Mouse (Mus musculus): ENCODE measurements around the gene Ddost.

The Ddost gene

DNA sequence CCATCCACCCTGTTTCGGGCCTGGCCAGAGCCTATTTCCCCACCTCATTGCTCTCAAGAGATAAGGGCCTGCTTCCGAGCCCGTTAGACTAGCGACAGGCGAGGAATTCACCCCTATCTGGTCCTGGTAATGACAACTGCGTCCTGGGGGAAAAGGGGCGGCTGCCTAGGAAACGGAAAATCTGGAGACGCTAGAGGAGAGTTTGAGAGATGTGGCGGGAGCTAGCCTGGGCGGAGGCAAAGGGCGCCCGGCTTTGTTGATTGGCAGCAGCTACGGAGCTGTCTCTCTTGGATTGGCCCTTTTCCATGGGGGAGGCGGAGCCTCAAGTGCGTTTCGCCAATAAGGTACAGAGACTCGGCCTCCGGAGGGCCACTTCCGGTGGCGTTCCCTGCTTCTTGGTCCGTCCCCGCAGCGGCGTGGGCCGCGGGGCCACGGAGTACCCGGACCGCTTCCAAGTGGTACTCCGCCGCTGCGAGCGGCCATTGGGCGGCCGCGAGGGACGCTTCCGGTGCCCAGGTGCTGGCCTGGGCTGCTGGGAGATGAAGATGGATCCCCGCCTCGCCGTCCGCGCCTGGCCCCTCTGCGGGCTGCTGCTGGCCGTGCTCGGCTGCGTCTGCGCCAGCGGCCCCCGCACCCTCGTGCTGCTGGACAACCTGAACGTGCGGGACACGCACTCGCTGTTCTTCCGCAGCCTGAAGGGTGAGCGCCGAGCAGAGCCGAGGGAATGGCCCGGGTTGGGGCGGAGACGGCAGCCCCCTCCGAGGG, at the start of gene Ddost:
Ddost (plus strand) TSS at position 391 of the 765 bp plus-strand sequence.
- DNase-seq (ENCODE audit: low spot score): peak; percentile 99

GRCm38 (mm10) chr4:138257116-138257687, 47.3 kb upstream of the Ddost start:
- no peak for DNase-seq (ENCODE audit: low spot score)

- DNase-seq (ENCODE audit: low spot score): no peak
Observed at GRCm38 (mm10) chr4:138258663-138259062, 45.9 kb upstream of the Ddost start.

DNA sequence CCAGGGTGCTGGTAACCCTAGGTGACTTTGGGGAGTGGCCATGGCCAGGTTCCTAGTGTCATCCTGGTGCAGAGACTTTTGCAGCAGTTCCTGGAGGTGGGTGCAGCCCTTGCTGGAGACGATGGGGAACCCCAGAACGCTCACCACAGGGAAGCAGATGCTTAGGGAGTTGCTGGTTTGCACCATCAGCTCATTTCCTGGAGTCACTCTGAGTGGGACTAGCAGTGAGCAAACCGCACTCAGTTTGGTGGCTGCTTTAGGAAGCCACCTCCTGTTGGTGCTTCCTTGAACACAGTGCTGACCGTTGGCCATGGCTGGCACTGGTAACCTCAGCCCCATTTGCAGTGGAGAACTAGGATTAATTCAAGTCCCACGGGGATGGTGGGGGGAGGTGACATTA, 45.0 kb upstream of the Ddost start:
- DNase-seq (ENCODE audit: low spot score): no peak

DNA sequence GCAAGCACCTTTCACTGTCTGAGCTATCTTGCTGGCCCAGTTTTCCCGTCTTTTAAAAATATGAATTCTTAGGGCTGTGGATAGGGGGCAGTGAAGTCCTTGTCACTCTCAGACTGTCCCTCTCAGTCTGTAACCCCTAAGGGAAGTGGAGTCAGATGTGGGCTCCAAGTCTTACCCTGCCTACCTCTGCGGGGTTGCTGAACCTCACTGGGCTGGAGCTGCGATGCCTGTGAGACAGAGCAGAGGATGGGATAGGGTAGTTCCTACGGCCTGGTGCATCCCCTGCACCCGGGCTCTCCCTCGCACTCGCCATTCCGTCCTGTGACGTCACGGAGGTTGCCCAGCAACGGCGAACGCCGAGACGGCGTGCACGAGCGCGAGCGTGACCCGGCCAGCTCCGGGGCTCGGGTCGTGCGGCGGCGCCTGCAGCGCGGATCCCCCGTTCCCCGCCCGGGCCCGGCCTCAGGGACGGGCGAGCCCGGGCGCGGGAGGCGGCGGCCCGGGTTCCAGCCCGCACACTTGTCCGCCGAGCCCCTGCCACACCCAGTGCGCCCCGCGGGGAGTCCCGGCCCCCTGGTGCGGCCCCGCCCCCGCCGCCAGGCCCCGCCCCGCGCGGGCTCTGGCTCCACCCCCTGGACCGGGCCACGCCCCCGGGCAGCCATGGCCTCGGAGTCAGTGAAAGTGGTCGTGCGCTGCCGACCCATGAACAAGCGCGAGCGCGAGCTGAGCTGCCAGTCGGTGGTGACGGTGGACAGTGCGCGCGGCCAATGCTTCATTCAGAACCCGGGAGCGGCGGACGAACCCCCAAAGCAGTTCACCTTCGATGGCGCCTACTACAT, 42.5 kb upstream of the Ddost start:
- peak; percentile 88 for DNase-seq (ENCODE audit: low spot score)

GRCm38 (mm10) chr4:138267869-138268268, 36.7 kb upstream of the Ddost start:
- no peak for DNase-seq (ENCODE audit: low spot score)

DNA sequence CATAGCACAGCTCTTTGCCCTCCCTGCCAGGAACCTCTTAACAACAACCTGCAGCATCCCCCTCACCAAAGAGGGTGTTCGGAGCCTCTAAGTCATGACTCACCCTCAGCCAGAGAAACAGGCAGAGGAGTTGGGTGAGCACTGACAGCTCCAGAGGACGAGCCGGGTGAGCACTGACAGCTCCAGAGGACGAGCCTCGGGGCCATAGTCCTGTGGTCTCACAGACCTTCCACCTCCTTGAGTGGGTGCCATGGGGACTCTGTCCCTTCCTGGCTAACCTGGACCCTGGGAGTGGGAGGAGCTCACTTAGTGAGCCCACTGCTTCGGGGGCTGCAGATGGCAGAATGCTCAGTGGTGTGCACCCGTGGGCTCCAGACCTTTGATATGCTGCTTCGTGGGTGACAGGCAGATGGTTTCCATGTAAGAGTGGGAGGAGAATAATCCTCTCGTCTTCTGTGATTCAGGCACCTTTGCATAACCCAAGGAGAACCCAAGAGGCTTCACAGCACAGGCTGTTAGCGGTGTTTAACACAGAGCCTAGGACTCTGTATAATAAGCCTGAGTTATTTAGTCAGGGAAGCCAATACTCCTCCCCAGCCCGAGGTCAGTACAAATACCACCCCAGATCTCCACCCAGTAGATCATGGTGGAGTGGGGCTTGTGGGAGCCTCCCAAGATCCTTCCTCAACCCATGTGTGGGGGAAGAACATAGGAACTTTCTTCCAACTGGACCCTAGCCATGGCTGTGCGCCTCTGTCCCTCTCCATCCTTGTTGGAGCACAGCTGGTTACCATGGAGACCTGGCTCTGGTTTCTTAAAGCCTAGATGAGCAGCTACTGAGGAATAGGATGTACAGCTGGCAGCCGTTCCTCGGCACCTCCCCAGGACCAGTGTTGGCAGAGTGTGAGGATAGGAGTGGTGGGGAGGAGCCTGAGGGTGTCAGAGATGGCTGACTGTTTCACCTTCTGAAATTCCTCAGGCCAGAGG, 32.2 kb upstream of the Ddost start:
- peak; percentile 58 for DNase-seq (ENCODE audit: low spot score)

- no peak for DNase-seq (ENCODE audit: low spot score)
Observed at GRCm38 (mm10) chr4:138278346-138278745, 26.2 kb upstream of the Ddost start.

GRCm38 (mm10) chr4:138282834-138283233, 21.7 kb upstream of the Ddost start:
- DNase-seq (ENCODE audit: low spot score): peak; percentile 62

DNA sequence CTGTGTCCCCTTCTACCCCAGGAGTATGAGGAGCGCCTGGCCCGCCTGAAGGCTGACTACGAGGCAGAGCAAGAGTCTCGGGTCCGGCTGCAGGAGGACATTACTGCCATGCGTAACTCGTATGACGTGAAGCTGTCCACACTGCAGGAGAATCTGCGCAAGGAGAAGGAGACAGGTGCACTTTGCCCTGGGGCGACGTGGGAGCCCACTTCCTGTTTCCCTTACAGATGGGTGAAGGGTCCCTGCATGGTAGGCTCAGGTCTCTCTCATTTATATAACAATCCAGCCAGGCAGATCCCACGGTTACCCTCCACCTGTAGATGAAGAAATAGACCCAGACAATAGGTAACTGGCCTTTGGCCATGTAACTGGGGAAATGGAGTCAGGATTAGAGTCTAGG, 18.1 kb upstream of the Ddost start:
- DNase-seq (ENCODE audit: low spot score): no peak

DNA sequence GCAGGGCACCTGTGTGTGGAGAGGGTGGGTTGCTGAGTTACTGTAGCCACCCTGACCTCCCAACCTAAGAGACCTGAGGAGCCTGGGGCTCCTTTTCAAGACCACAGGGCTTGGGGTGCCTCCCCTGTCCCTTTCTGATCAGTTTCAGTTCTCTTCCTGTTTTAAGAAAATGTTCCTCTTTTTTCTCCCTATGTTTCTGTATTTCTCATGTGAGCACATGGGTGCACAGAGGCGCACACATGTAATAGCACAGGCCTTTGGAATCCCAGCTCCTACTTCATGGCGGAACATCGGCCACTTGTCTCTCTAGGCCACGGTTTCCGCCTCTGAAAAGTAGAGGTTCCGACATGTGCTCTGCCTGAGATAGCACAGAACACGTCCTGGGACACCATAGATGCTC, 15.8 kb upstream of the Ddost start:
- no peak for DNase-seq (ENCODE audit: low spot score)

DNA sequence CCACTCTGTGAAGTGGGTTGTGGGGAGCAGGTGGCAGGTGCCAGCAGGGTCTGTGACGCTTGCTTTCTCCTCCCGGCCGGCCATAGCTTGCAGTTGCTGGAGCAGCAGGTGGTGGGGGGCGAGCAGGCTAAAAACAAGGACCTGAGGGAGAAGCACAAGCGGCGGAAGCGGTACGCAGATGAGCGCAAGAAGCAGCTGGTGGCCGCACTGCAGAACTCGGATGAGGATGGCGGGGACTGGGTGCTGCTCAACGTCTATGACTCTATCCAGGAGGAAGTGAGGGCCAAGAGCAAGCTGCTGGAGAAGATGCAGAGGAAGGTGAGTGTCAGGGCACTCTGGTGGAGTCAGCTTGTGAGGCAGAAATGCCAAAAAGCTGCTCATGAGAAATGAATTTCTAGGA, 12.5 kb upstream of the Ddost start:
- DNase-seq (ENCODE audit: low spot score): no peak

GRCm38 (mm10) chr4:138293261-138293948, 11.1 kb upstream of the Ddost start:
- DNase-seq (ENCODE audit: low spot score): no peak

GRCm38 (mm10) chr4:138293949-138294550, 10.5 kb upstream of the Ddost start:
- no peak for DNase-seq (ENCODE audit: low spot score)

- no peak for DNase-seq (ENCODE audit: low spot score)
Observed at GRCm38 (mm10) chr4:138301271-138301780, 3.2 kb upstream of the Ddost start.

- no peak for DNase-seq (ENCODE audit: low spot score)
Observed at GRCm38 (mm10) chr4:138303011-138303410, 1.5 kb upstream of the Ddost start.

GRCm38 (mm10) chr4:138303742-138304141, 788 bp upstream of the Ddost start:
- DNase-seq (ENCODE audit: low spot score): no peak

DNA sequence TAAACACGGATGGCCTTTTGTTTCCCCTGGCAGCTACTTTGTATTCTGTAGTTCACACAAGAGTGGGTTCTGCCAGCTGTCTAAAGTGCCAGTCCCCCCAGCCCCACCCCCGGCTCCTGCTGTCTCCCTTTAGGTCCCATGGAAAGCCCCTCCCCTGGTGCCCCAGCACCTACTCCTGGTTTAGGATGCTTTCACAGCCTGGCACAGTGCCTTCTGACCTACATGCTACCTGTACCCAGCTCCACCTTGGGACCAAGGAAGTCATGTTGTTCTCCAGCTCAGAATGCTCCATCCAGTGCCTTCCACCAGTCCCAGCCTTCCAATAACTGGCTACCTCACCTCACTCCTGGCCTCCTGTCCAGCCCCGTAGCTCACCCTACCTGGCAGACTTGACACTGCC, 2.5 kb downstream of the Ddost start:
- DNase-seq (ENCODE audit: low spot score): no peak

DNA sequence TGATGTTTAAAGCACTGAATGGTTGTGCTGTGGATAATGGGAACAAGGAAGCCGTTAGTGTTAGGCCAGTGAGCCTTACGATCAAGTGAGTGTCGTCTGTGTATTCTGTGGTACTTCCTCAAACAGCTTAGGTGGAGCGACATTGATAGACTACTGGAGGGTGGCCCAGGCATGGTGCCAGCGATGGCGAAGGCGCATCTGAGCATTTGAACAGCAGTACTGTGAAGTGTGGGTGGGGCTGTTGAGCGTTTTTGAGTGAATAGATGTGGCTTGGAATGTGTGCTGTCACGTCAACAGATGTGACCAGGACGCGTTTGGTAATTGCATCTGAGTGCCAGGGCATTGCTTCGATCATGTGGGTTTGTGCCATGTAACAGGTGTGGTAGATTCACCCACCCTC, 3.2 kb downstream of the Ddost start:
- no peak for DNase-seq (ENCODE audit: low spot score)

DNA sequence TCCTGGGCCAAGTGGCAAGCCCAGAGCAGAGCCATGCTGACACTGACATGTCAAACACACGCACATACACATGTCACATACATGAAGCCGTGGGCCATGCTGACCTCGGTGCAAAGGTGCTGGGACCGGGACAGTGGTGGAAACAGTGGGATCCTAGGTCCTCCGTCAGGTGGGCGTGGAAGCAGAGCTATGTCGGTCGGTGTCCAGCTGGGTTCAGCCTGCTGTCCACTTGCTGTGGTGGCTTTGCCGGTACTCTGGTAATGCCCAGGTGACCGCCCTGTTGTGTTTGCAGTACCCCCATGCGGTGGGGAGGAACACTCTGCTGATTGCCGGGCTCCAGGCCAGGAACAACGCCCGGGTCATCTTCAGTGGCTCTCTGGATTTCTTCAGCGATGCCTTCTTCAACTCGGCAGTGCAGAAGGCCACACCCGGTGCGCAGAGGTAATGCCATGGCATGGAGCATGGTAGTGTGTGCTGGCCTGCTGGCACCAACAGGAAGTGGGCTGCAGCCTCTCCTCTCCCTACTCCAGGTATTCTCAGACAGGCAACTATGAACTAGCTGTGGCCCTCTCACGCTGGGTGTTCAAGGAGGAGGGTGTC, 5.9 kb downstream of the Ddost start:
- no peak for DNase-seq (ENCODE audit: low spot score)

Data from testis, postnatal 14 days (tissue).